Mouse (Mus musculus) olfactory bulb, adult 2 months (tissue): ENCODE results near the gene Sema4d. TPM values are rescaled to one million over a fixed set of nuclear protein-coding genes. Genes with fewer than 3 reads are reported as not detected.

Experiments used
- H3K27ac ChIP-seq: fragments of 200-500 bp; 2 replicates; pipeline ENCODE4 v1.5.1; 2012; ENCODE audit warnings: low read depth, low read length; ENCODE audit not compliant: insufficient read depth
- H3K4me1 ChIP-seq: fragments of 200-500 bp; 2 replicates; pipeline ENCODE4 v1.6.1; 2012; ENCODE audit warnings: low read length; ENCODE audit not compliant: control insufficient read depth, insufficient read depth
- H3K4me3 ChIP-seq: fragments of 200-500 bp; 2 replicates; pipeline ENCODE4 v1.5.1; 2012; ENCODE audit warnings: mild to moderate bottlenecking, low read depth, low read length, moderate library complexity; ENCODE audit not compliant: insufficient read depth
- CTCF ChIP-seq: fragments of 200-500 bp; IDR thresholded peaks from 2 replicates; pipeline ENCODE4 v1.5.1; 2012; ENCODE audit warnings: low read depth, mild to moderate bottlenecking, low read length, moderate library complexity; ENCODE audit not compliant: insufficient read depth
- POLR2A ChIP-seq: fragments of 200-500 bp; IDR thresholded peaks from 2 replicates; pipeline ENCODE4 v1.6.1; 2012; ENCODE audit warnings: mild to moderate bottlenecking, low read depth, low read length, moderate library complexity; ENCODE audit not compliant: insufficient read depth
- WGBS: fragments of 180-500 bp; shearing (Covaris S2); methylation state at CpG from one replicate; pipeline ENCODE4 v1.1.7; 2018; 5-methylcytosine and 5-hydroxymethylcytosine counted together
- polyA plus RNA-seq: library from polyadenylated mRNA; stranded (reverse); fragments of >200 nt; gene quantifications from 2 replicates; pipeline ENCODE4 v1.2.4, GENCODE M21; 2012; ENCODE audit warnings: low replicate concordance; ENCODE audit not compliant: missing spikeins, insufficient read depth, insufficient read length

Sema4d gene
- polyA plus RNA-seq, 1 experiment = not detected

- Histone ChIP-seq H3K4me1 (peaks cover 29% of the 10 kb centered on the region), H3K27ac (no peak overlapping the region), H3K4me3 (no peak overlapping the region)
- WGBS = 65% methylated on average over 6 of the region's 6 CpGs
- TF ChIP-seq CTCF (no peak), POLR2A (no peak)
Measured at GRCm38 (mm10) chr13:51737949-51738513, 55.5 kb downstream of the Sema4d start.

GRCm38 (mm10) chr13:51737033-51737948, 56.3 kb downstream of the Sema4d start:
- 77% methylated on average over 20 of the region's 20 CpGs for WGBS
- Histone ChIP-seq H3K27ac (peak overlapping the region; percentile 29; the same call in 1 of the 2 replicates), H3K4me3 (no peak overlapping the region), H3K4me1 (peaks cover 29% of the 10 kb centered on the region)
- no peak for TF ChIP-seq CTCF
- TF ChIP-seq POLR2A = no peak

- no peak for TF ChIP-seq POLR2A
- no peak for TF ChIP-seq CTCF
- no peak overlapping the region for H3K27ac ChIP-seq
- H3K4me3 ChIP-seq = no peak overlapping the region
- H3K4me1 ChIP-seq = peaks cover 39% of the 10 kb centered on the region
- 57% methylated on average over 13 of the region's 13 CpGs for WGBS
Measured at GRCm38 (mm10) chr13:51736007-51736911, 57.3 kb downstream of the Sema4d start.

- no peak overlapping the region for H3K27ac ChIP-seq
- WGBS = 95% methylated on average over 4 of the region's 4 CpGs
- TF ChIP-seq CTCF = no peak
Measured at GRCm38 (mm10) chr13:51734556-51734955, 59.0 kb downstream of the Sema4d start.

GRCm38 (mm10) chr13:51732097-51732664, 61.4 kb downstream of the Sema4d start:
- WGBS = 67% methylated on average over 14 of the region's 14 CpGs
- H3K4me1 ChIP-seq = peaks cover 47% of the 10 kb centered on the region

More at GRCm38 (mm10) chr13:51734556-51734955, 59.0 kb downstream of the Sema4d start:
- H3K4me1 ChIP-seq = peaks cover 48% of the 10 kb centered on the region
- no peak overlapping the region for H3K4me3 ChIP-seq

GRCm38 (mm10) chr13:51731474-51731873, 62.1 kb downstream of the Sema4d start:
- Histone ChIP-seq H3K4me1 (peaks cover 47% of the 10 kb centered on the region), H3K4me3 (no peak overlapping the region), H3K27ac (0 out of 2 replicates have a peak overlapping the region, but pooled peaks have one; percentile 38)
- TF ChIP-seq CTCF = no peak
- no peak for TF ChIP-seq POLR2A
- WGBS = 85% methylated on average over 7 of the region's 7 CpGs

More at GRCm38 (mm10) chr13:51732097-51732664, 61.4 kb downstream of the Sema4d start:
- no peak for TF ChIP-seq POLR2A
- TF ChIP-seq CTCF = no peak
- Histone ChIP-seq H3K27ac (0 out of 2 replicates have a peak overlapping the region, but pooled peaks have one; percentile 34), H3K4me3 (no peak overlapping the region)

GRCm38 (mm10) chr13:51729887-51730361, 63.6 kb downstream of the Sema4d start:
- Histone ChIP-seq H3K27ac (peak overlapping the region; percentile 77), H3K4me1 (peaks cover 51% of the 10 kb centered on the region), H3K4me3 (no peak overlapping the region)
- WGBS = 12% methylated on average over 4 of the region's 4 CpGs
- TF ChIP-seq POLR2A = no peak
- TF ChIP-seq CTCF = peak; percentile 71

GRCm38 (mm10) chr13:51727364-51727763, 66.2 kb downstream of the Sema4d start:
- WGBS = 82% methylated on average over 7 of the region's 7 CpGs
- H3K27ac ChIP-seq = no peak overlapping the region
- TF ChIP-seq POLR2A = no peak
- no peak for TF ChIP-seq CTCF
- peaks cover 60% of the 10 kb centered on the region for H3K4me1 ChIP-seq
- no peak overlapping the region for H3K4me3 ChIP-seq
